Mouse (Mus musculus): Measurements from ENCODE around the gene Cog1.

DNA sequence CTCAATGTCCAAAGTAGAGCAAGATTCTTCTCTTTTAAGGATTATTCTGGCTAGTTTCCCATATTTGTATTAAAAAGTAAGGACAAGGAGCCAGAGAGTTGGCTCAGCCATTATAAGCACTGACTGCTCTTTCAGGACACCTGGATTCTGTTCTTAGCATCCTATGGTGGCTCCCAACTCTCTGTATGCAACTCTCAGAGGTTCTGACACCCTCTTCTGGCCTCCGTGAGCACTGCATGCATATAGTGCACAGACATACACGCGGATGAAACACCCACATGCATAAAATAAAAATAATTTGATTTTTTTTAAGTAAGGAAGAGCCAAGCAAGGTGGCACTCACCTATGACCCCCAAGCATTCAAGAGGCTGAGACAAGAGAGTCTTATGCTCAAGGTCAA is 3.8 kb upstream of the Cog1 start:
- TF ChIP-seq CHD2 (IDR thresholded peaks at IDR 0.05; ENCODE audit: low read depth, low read length) (no peak), ZC3H11A (IDR thresholded peaks at IDR 0.05; ENCODE audit: borderline replicate concordance, low read depth, low read length) (no peak), MAFK (IDR thresholded peaks at IDR 0.05; ENCODE audit: insufficient read depth, low read depth, low read length) (no peak), ZNF384 (IDR thresholded peaks at IDR 0.05; ENCODE audit: low read depth, low read length) (no peak)
